Mouse (Mus musculus): ENCODE results near the gene Ube4a. TPM values are rescaled to one million over a fixed set of nuclear protein-coding genes. Genes with fewer than 3 reads are reported as not detected.

Ube4a gene
- polyA plus RNA-seq, 2 experiments, result 7.6 to 11.6 TPM

DNA sequence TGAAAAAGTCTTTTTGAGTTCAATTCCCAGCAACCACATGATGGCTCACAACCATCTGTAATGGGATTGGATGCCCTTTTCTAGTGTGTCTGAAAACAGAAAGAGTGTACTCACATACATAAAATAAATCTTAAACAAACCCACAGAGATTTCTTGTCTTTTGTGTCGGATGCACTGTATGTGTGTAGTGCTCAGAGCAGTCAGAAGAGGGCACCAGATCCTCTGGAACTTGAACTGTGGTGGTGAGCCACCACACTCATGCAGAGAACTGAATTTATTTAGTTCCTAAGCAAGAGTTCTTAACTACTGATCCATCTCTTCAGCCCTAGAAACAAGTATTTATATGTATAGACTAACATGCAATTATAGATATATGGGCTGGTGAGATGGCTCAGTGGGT, 49.2 kb downstream of the Ube4a start:
- Histone ChIP-seq H3K27ac (no peak overlapping the region), H3K4me2 (ENCODE audit: low read depth) (no peak overlapping the region), H3K9me3 (ENCODE audit: control insufficient read depth, low read length) (no peaks in the 10 kb centered on the region), H3K9ac (replicated peaks) (no peak overlapping the region), H3K27me3 (ENCODE audit: control insufficient read depth, insufficient read depth, low read length) (no peaks in the 10 kb centered on the region), H3K36me3 (replicated peaks; ENCODE audit: control insufficient read depth, insufficient read depth, low read depth) (peaks cover 16% of the 10 kb centered on the region), H3K4me3 (ENCODE audit: insufficient read depth in 1 of 2, low read depth in 2 of 2, low read length in 2 of 2) (no peak overlapping the region), H3K4me1 (replicated peaks; ENCODE audit: control insufficient read depth in 2 of 2, insufficient read depth in 2 of 2, low read length in 1 of 2) (peaks cover 0 to 3% of the 10 kb centered on the region in 2 experiments; a peak in 3 of 4 replicates)
- TF ChIP-seq CTCF (IDR thresholded peaks at IDR 0.05; ENCODE audit: low read depth) (peak; percentile 64), EP300 (IDR thresholded peaks at IDR 0.05; ENCODE audit: low read depth) (no peak)
- ATAC-seq (ENCODE audit: insufficient read depth), result no peak
- 35% methylated on average over 1 of the region's 1 CpGs for WGBS (ENCODE audit: insufficient replicate concordance)
- DNase-seq (ENCODE audit: low read depth in 3 of 3, low spot score in 3 of 3), result peak in 1 of 3 experiments; percentile 14

DNA sequence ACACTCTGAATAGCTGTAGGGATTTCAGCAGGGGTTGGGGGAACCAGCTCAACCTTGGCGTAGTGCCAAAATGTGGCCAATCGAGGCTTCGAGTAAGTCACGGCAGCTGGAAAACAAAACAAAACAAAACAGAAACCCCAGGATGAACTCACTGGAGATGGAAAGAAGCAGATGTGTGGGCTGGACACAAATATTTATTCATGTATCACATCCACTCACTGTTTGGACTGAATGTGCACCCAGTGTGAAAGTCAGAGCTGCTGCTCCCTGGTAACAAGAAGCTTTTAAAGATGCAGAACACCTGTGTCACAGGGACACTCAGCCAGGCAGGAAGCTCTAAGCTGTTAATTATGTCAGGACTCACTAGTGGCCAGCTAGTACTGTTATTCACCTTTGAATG, 50.7 kb downstream of the Ube4a start:
- H3K9me3 ChIP-seq (ENCODE audit: control insufficient read depth, low read length), result no peaks in the 10 kb centered on the region
- peaks cover 0 to 3% of the 10 kb centered on the region in 2 experiments; a peak in 3 of 4 replicates for H3K4me1 ChIP-seq (replicated peaks; ENCODE audit: control insufficient read depth in 2 of 2, insufficient read depth in 2 of 2, low read length in 1 of 2)
- no peak overlapping the region for H3K27ac ChIP-seq
- peaks cover 24% of the 10 kb centered on the region for H3K36me3 ChIP-seq (replicated peaks; ENCODE audit: control insufficient read depth, insufficient read depth, low read depth)
- H3K9ac ChIP-seq (replicated peaks), result no peak overlapping the region
- no peaks in the 10 kb centered on the region for H3K27me3 ChIP-seq (ENCODE audit: control insufficient read depth, insufficient read depth, low read length)
- H3K4me3 ChIP-seq (ENCODE audit: insufficient read depth in 1 of 2, low read depth in 2 of 2, low read length in 2 of 2), result no peak overlapping the region
- no peak for ATAC-seq (ENCODE audit: insufficient read depth)
- 77% methylated on average over 4 of the region's 4 CpGs for WGBS (ENCODE audit: insufficient replicate concordance)
- no peak for TF ChIP-seq CTCF (IDR thresholded peaks at IDR 0.05; ENCODE audit: low read depth)
- no peak for TF ChIP-seq EP300 (IDR thresholded peaks at IDR 0.05; ENCODE audit: low read depth)
- no peak for DNase-seq (ENCODE audit: low read depth in 3 of 3, low spot score in 3 of 3)
- no peak overlapping the region for H3K4me2 ChIP-seq (ENCODE audit: low read depth)

DNA sequence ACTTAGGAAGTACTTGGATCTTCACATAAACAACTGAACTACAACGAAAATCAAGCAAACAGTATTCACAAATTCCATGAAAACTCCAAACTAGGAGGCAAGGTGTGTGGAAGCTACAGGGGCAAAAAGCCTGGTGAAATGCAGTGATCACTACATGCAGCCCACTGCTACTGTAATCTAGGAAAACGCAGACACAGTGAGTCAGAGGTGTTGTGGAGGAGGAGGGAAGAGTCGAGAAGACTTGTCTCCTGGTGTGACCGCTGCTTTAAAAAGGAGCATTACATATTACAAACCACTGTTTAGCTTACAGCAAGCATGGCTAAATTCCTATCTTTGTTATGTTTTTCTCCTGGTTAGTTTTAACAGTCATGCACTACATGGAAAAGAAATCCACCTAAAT, 54.0 kb downstream of the Ube4a start:
- 80% methylated on average over 4 of the region's 4 CpGs for WGBS (ENCODE audit: insufficient replicate concordance)

DNA sequence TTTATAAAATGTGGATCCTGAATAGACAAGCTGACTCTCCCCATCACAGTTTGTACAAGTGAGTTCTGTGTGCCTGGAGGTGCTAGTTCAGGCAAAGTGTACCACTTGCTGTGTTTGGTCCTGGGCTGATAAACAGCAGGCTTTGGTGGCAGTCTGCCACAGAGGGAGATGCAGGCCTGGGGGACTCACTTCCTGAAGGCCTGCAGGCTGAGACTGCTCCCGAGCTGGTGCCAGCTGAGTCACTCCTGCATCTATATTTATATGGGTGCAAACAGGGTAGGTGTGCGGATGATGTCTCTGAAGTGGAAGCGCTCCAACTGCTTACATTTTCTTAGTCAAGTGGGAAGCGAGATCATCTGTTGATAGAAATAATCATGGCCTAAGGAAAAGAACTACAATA, 59.8 kb downstream of the Ube4a start:
- WGBS (ENCODE audit: insufficient replicate concordance), result 46% methylated on average over 4 of the region's 4 CpGs

More for the DNA sequence above, 54.0 kb downstream of the Ube4a start:
- TF ChIP-seq EP300 (IDR thresholded peaks at IDR 0.05; ENCODE audit: low read depth) (no peak), CTCF (IDR thresholded peaks at IDR 0.05; ENCODE audit: low read depth) (no peak)
- ATAC-seq (ENCODE audit: insufficient read depth), result no peak
- Histone ChIP-seq H3K9me3 (ENCODE audit: control insufficient read depth, low read length) (no peaks in the 10 kb centered on the region), H3K27me3 (ENCODE audit: control insufficient read depth, insufficient read depth, low read length) (no peaks in the 10 kb centered on the region), H3K27ac (no peak overlapping the region), H3K4me2 (ENCODE audit: low read depth) (no peak overlapping the region), H3K36me3 (replicated peaks; ENCODE audit: control insufficient read depth, insufficient read depth, low read depth) (peaks cover 24% of the 10 kb centered on the region), H3K4me3 (ENCODE audit: insufficient read depth in 1 of 2, low read depth in 2 of 2, low read length in 2 of 2) (no peak overlapping the region), H3K4me1 (replicated peaks; ENCODE audit: control insufficient read depth in 2 of 2, insufficient read depth in 2 of 2, low read length in 1 of 2) (no peaks in the 10 kb centered on the region), H3K9ac (replicated peaks) (no peak overlapping the region)
- no peak for DNase-seq (ENCODE audit: low read depth in 3 of 3, low spot score in 3 of 3)

DNA sequence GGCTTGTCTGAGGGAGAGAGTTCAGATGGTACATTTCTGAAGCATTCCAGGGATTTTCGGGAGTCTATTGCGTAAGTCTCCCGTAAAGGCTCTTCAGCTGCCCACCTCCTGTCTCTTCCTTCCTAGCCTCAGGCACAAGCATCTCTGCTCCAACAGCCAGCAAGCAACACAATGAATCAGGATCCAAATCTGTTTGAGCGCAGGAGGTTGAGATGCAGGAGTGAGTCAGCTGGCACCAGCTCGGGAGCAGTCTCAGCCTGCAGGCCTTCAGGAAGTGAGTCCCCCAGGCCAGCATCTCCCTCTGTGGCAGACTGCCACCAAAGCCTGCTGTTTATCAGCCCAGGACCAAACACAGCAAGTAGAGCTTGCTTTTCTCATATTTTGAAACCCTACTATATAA, 60.4 kb downstream of the Ube4a start:
- TF ChIP-seq EP300 (IDR thresholded peaks at IDR 0.05; ENCODE audit: low read depth) (no peak), CTCF (IDR thresholded peaks at IDR 0.05; ENCODE audit: low read depth) (no peak)
- ATAC-seq (ENCODE audit: insufficient read depth), result no peak
- no peak overlapping the region for H3K4me2 ChIP-seq (ENCODE audit: low read depth)
- H3K27me3 ChIP-seq (ENCODE audit: control insufficient read depth, insufficient read depth, low read length), result no peaks in the 10 kb centered on the region
- H3K4me1 ChIP-seq (replicated peaks; ENCODE audit: control insufficient read depth in 2 of 2, insufficient read depth in 2 of 2, low read length in 1 of 2), result no peaks in the 10 kb centered on the region
- no peak overlapping the region for H3K9ac ChIP-seq (replicated peaks)
- DNase-seq (ENCODE audit: low read depth in 3 of 3, low spot score in 3 of 3), result no peak
- no peaks in the 10 kb centered on the region for H3K36me3 ChIP-seq (replicated peaks; ENCODE audit: control insufficient read depth, insufficient read depth, low read depth)
- no peaks in the 10 kb centered on the region for H3K9me3 ChIP-seq (ENCODE audit: control insufficient read depth, low read length)
- WGBS (ENCODE audit: insufficient replicate concordance), result 67% methylated on average over 5 of the region's 5 CpGs
- H3K4me3 ChIP-seq (ENCODE audit: insufficient read depth in 1 of 2, low read depth in 2 of 2, low read length in 2 of 2), result no peak overlapping the region
- no peak overlapping the region for H3K27ac ChIP-seq

More for the DNA sequence above, 59.8 kb downstream of the Ube4a start:
- ATAC-seq (ENCODE audit: insufficient read depth) (no peak), DNase-seq (ENCODE audit: low read depth in 3 of 3, low spot score in 3 of 3) (no peak)
- Histone ChIP-seq H3K9me3 (ENCODE audit: control insufficient read depth, low read length) (no peaks in the 10 kb centered on the region), H3K9ac (replicated peaks) (no peak overlapping the region), H3K4me2 (ENCODE audit: low read depth) (no peak overlapping the region), H3K27ac (no peak overlapping the region), H3K4me3 (ENCODE audit: insufficient read depth in 1 of 2, low read depth in 2 of 2, low read length in 2 of 2) (no peak overlapping the region), H3K36me3 (replicated peaks; ENCODE audit: control insufficient read depth, insufficient read depth, low read depth) (peaks cover 2% of the 10 kb centered on the region), H3K27me3 (ENCODE audit: control insufficient read depth, insufficient read depth, low read length) (no peaks in the 10 kb centered on the region), H3K4me1 (replicated peaks; ENCODE audit: control insufficient read depth in 2 of 2, insufficient read depth in 2 of 2, low read length in 1 of 2) (no peaks in the 10 kb centered on the region)
- no peak for TF ChIP-seq CTCF (IDR thresholded peaks at IDR 0.05; ENCODE audit: low read depth)

Data from liver, embryonic 14.5 days (tissue).